Mouse (Mus musculus) myocyte (in vitro differentiated cells): ENCODE measurements around the gene Ddr2. TPM values are rescaled to one million over a fixed set of nuclear protein-coding genes. Genes with fewer than 3 reads are reported as not detected.

Source experiments
- H3K27me3 ChIP-seq: one replicate; pipeline ENCODE4 v1.6.1; 2011; ENCODE audit not compliant: control insufficient read depth, insufficient read depth, insufficient read length
- H3K36me3 ChIP-seq: one replicate; pipeline ENCODE4 v1.6.1; 2011; ENCODE audit not compliant: control insufficient read depth, insufficient read depth
- H3K4me2 ChIP-seq: one replicate; pipeline ENCODE4 v1.6.1; 2011; ENCODE audit warnings: low read depth, control low read depth
- H3K4me3 ChIP-seq: one replicate; pipeline ENCODE4 v1.5.1; 2011; ENCODE audit warnings: mild to moderate bottlenecking, control low read depth, moderate library complexity
- H3K79me2 ChIP-seq: one replicate; pipeline ENCODE4 v1.6.1; 2011; ENCODE audit not compliant: control insufficient read depth, insufficient read depth
- H3ac ChIP-seq: one replicate; pipeline ENCODE4 v1.6.1; 2011; ENCODE audit not compliant: control insufficient read depth, insufficient read length
- CEBPB ChIP-seq: IDR thresholded peaks from 2 replicates; pipeline ENCODE4 v1.6.1; 2011; ENCODE audit warnings: mild to moderate bottlenecking, moderate library complexity; ENCODE audit not compliant: poor library complexity, insufficient read depth, severe bottlenecking
- E2F4 ChIP-seq: IDR thresholded peaks from one replicate; pipeline ENCODE4 v1.6.1; 2011; ENCODE audit warnings: mild to moderate bottlenecking, control low read depth, moderate library complexity; ENCODE audit not compliant: insufficient read depth
- MAX ChIP-seq: IDR thresholded peaks from one replicate; pipeline ENCODE4 v1.6.1; 2011; ENCODE audit warnings: low read depth, mild to moderate bottlenecking, control low read depth
- MYOD1 ChIP-seq, 3 experiments: IDR thresholded peaks; one replicate each; pipeline ENCODE4 v1.6.1; 2011; ENCODE audit warnings: control low read depth in 2 of 3, low read depth in 2 of 3, mild to moderate bottlenecking in 2 of 3, moderate library complexity in 1 of 3; ENCODE audit not compliant: insufficient read length in 2 of 3, control insufficient read depth in 1 of 3
- MYOG ChIP-seq, 3 experiments: IDR thresholded peaks; one replicate each; pipeline ENCODE4 v1.6.1; 2011; ENCODE audit warnings: control low read depth in 2 of 3, low read depth in 2 of 3, mild to moderate bottlenecking in 2 of 3; ENCODE audit not compliant: insufficient read length in 2 of 3, control insufficient read depth in 1 of 3, insufficient read depth in 1 of 3
- POLR2A ChIP-seq: IDR thresholded peaks from one replicate; pipeline ENCODE4 v1.6.1; 2011; ENCODE audit warnings: low read depth, mild to moderate bottlenecking, control low read depth, moderate library complexity; ENCODE audit not compliant: insufficient read length
- POLR2AphosphoS2 ChIP-seq: IDR thresholded peaks from one replicate; pipeline ENCODE4 v1.6.1; 2011; ENCODE audit warnings: low read depth, control low read depth; ENCODE audit not compliant: insufficient read length
- REST ChIP-seq: IDR thresholded peaks from one replicate; pipeline ENCODE4 v1.6.1; 2011; ENCODE audit warnings: mild to moderate bottlenecking, control low read depth, moderate library complexity; ENCODE audit not compliant: insufficient read depth, insufficient read length
- SRF ChIP-seq: IDR thresholded peaks from one replicate; pipeline ENCODE4 v1.6.1; 2011; ENCODE audit warnings: low read depth; ENCODE audit not compliant: control insufficient read depth, insufficient read length
- TCF12 ChIP-seq: IDR thresholded peaks from one replicate; pipeline ENCODE4 v1.6.1; 2011; ENCODE audit warnings: mild to moderate bottlenecking, control low read depth; ENCODE audit not compliant: poor library complexity, insufficient read depth, severe bottlenecking
- TCF3 ChIP-seq: IDR thresholded peaks from one replicate; pipeline ENCODE4 v1.6.1; 2011; ENCODE audit warnings: low read depth, control low read depth; ENCODE audit not compliant: insufficient read length
- USF1 ChIP-seq: IDR thresholded peaks from one replicate; pipeline ENCODE4 v1.6.1; 2011; ENCODE audit warnings: low read depth, mild to moderate bottlenecking, control low read depth, moderate library complexity
- polyA plus RNA-seq: library from polyadenylated mRNA; unstranded; fragments of >200 nt; fragmentation: generic; extraction: Trizol; gene quantifications from one replicate; pipeline ENCODE4 v1.2.1, GENCODE M21; 2012; ENCODE audit warnings: missing spikeins

Ddr2 gene
- polyA plus RNA-seq = 33.8 TPM

DNA sequence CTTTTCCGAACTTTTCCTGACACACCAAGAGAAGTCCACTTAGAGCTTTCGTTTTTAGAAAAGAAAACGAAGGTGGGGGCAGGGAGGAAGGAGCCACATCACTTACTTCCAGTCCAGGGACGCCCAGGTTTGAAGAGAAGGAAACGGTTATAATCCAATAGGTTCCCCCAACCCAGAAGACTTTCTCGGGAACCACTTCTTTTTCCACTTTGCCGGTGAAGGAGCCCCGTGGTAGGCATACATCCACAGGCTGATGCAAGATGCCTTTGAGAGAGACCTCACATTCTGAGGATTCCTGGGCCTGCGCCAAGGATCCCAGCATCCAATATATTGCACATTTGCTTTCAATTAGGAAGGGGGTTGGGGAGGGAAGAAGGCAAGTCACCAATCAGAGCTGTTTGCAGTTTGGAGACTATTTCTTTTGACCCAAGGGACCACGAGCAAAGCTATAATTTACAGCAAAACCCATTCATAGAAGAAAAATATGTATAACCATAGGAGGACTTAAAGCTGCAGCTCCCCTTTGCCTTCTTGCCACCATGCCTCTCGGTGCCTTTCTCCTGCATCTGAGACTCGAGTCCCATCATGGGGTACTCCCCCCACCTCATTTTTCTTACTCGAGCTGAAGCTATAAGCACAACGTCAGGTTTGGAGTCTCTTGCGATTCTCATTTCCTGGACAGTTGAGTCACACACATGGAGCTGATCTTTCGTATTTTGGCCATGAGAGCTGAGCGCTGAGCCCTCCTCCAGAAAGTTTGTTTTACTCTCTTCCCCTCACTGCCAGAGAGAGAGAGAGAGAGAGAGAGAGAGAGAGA, at the start of gene Ddr2:
Ddr2 (minus strand) TSS at position 247 of the 817 bp plus-strand sequence.
- TF ChIP-seq E2F4 (no peak), POLR2AphosphoS2 (peak; percentile 36), CEBPB (peak; percentile 84), POLR2A (peak; percentile 46)
- Histone ChIP-seq H3ac (peak within 1 kb of the TSS; percentile 15), H3K79me2 (peaks cover 44% of the 10 kb centered on the region), H3K4me2 (peak within 1 kb of the TSS; percentile 90), H3K36me3 (no peaks in the 10 kb centered on the region), H3K27me3 (no peaks in the 10 kb centered on the region), H3K4me3 (peak within 1 kb of the TSS; percentile 84)

DNA sequence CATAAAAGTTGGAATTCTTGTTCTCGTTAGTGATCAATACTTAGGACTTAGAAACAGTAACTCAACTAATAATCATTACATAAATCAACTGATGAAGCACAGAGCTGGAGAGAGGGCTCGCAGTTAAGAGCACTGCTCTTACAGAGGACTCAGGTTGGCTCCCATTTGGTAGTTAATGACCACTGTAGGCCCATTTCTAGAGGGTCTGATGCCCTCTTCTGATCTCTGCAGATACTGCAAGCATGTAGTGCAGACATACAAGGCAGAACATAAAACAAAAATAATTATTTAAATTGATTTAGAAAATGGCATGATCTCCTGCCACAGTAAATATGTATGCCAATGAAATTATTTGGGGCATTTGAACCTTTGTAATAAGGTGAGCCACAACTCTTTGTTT, 49.1 kb upstream of the Ddr2 start:
- Histone ChIP-seq H3K79me2 (no peaks in the 10 kb centered on the region), H3K27me3 (no peaks in the 10 kb centered on the region), H3K4me2 (no peak overlapping the region), H3K4me3 (no peak overlapping the region), H3K36me3 (peaks cover 24% of the 10 kb centered on the region), H3ac (no peak overlapping the region)
- TF ChIP-seq E2F4 = no peak
- no peak for TF ChIP-seq POLR2A
- TF ChIP-seq POLR2AphosphoS2 = no peak
- no peak for TF ChIP-seq SRF

GRCm38 (mm10) chr1:170155761-170156160, 45.2 kb upstream of the Ddr2 start:
- Histone ChIP-seq H3ac (no peak overlapping the region), H3K79me2 (no peaks in the 10 kb centered on the region), H3K4me2 (no peak overlapping the region), H3K27me3 (no peaks in the 10 kb centered on the region), H3K4me3 (no peak overlapping the region), H3K36me3 (peaks cover 17% of the 10 kb centered on the region)
- no peak for TF ChIP-seq CEBPB
- TF ChIP-seq MAX = no peak
- no peak for TF ChIP-seq USF1

DNA sequence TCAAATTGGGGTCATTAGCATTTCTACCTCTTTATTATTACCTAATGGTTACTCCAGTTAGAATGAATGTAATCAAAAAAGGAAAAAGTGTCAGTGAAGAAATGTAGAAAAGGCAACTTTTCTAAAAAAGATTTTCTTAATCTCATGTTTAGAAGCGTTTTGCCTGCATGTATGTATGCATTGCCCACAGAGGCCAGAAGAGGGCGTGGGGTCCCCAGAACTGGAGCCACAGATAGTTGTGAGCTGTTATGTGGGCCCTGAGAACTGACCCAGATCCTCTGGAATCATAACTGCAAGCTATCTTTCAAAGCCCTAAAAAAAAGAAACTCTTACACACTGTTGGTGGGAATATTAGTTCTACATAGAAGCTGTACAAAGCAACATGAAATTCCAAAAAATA, 44.7 kb upstream of the Ddr2 start:
- Histone ChIP-seq H3ac (no peak overlapping the region), H3K79me2 (no peaks in the 10 kb centered on the region), H3K4me3 (no peak overlapping the region), H3K4me2 (no peak overlapping the region), H3K36me3 (peaks cover 19% of the 10 kb centered on the region), H3K27me3 (no peaks in the 10 kb centered on the region)
- no peak for TF ChIP-seq MYOG (IDR thresholded peaks at IDR 0.05; ENCODE audit: control insufficient read depth in 1 of 3, insufficient read depth in 1 of 3, insufficient read length in 2 of 3, low read depth in 2 of 3)
- no peak for TF ChIP-seq TCF3
- TF ChIP-seq MYOD1 (IDR thresholded peaks at IDR 0.05; ENCODE audit: control insufficient read depth in 1 of 3, insufficient read length in 2 of 3, low read depth in 2 of 3) = no peak
- TF ChIP-seq SRF = no peak
- TF ChIP-seq E2F4 = no peak
- no peak for TF ChIP-seq REST
- TF ChIP-seq CEBPB = no peak
- TF ChIP-seq MAX = no peak
- no peak for TF ChIP-seq TCF12
- no peak for TF ChIP-seq POLR2AphosphoS2
- TF ChIP-seq USF1 = no peak
- TF ChIP-seq POLR2A = no peak

DNA sequence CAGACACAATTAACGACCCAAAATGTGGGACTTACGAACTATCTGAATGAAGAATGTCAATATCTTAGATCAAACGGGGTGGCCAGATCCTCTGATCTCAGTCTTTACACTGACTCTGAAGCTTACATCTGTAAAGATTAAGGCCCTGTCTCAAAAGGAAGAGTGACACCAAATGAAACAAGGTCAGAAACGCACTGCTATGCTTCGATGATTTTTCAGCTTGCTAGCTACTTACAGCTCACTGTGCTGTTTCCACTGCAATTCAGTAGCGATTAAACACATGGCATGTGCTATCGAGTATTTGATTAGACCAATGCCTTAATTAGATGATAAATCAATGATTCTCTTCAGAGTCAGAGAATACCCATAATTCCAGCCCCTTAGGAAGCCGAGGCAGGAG, 43.4 kb upstream of the Ddr2 start:
- H3K79me2 ChIP-seq = no peaks in the 10 kb centered on the region
- peaks cover 32% of the 10 kb centered on the region for H3K36me3 ChIP-seq
- TF ChIP-seq USF1 = no peak

GRCm38 (mm10) chr1:170152552-170152951, 42.0 kb upstream of the Ddr2 start:
- TF ChIP-seq TCF3 (no peak), TCF12 (no peak), SRF (no peak)
- Histone ChIP-seq H3ac (no peak overlapping the region), H3K79me2 (no peaks in the 10 kb centered on the region), H3K27me3 (no peaks in the 10 kb centered on the region), H3K36me3 (peaks cover 26% of the 10 kb centered on the region), H3K4me3 (no peak overlapping the region), H3K4me2 (no peak overlapping the region)

More for the DNA sequence above, 43.4 kb upstream of the Ddr2 start:
- H3ac ChIP-seq = no peak overlapping the region
- H3K27me3 ChIP-seq = no peaks in the 10 kb centered on the region
- no peak overlapping the region for H3K4me2 ChIP-seq
- no peak overlapping the region for H3K4me3 ChIP-seq
